Mouse (Mus musculus): Measurements from ENCODE around the gene Kcnn4. TPM values are rescaled to one million over a fixed set of nuclear protein-coding genes. Genes with fewer than 3 reads are reported as not detected.

The Kcnn4 gene
- total RNA-seq, 1 experiment, result 3.2 TPM

- peaks cover 19% of the 10 kb centered on the region; the same call in 1 of the 2 replicates for H3K36me3 ChIP-seq (ENCODE audit: control insufficient read depth, insufficient read depth, low read length, poor library complexity, severe bottlenecking)
- H3K4me3 ChIP-seq (ENCODE audit: insufficient read depth in 1 of 2, low read depth in 1 of 2, low read length in 2 of 2, poor library complexity in 1 of 2, severe bottlenecking in 1 of 2), result no peak overlapping the region
- TF ChIP-seq ZC3H11A (IDR thresholded peaks at IDR 0.05; ENCODE audit: borderline replicate concordance, low read depth, low read length), result no peak
- TF ChIP-seq CHD2 (IDR thresholded peaks at IDR 0.05; ENCODE audit: low read depth, low read length), result no peak
- no peak for TF ChIP-seq ZNF384 (IDR thresholded peaks at IDR 0.05; ENCODE audit: low read depth, low read length)
- no peak for TF ChIP-seq HCFC1 (IDR thresholded peaks at IDR 0.05; ENCODE audit: borderline replicate concordance, insufficient read depth, low read length)
- TF ChIP-seq MAFK (IDR thresholded peaks at IDR 0.05; ENCODE audit: insufficient read depth, low read depth, low read length), result no peak
- in situ Hi-C loops (cut with MboI; ENCODE audit: low sequenced_read_pairs in 2 of 2, unreplicated experiment in 2 of 2), result loop anchor here in 1 of 2 experiments (25.0 kb wide), 1 partner anchor 90 kb away; the partner anchor contains the start of genes AC161166.1 and Zfp428
- H3K4me1 ChIP-seq (ENCODE audit: control insufficient read depth in 2 of 2, insufficient read depth in 2 of 2, low read length in 2 of 2, poor library complexity in 1 of 2), result no peaks in the 10 kb centered on the region
- H3K9me3 ChIP-seq (ENCODE audit: control insufficient read depth, insufficient read depth, low read depth, low read length), result no peaks in the 10 kb centered on the region
- no peak for DNase-seq (ENCODE audit: low read depth, low spot score)
- H3K27ac ChIP-seq (ENCODE audit: insufficient read depth, low read depth, low read length, poor library complexity, severe bottlenecking), result no peak overlapping the region
- H3K9ac ChIP-seq (ENCODE audit: insufficient read depth, low read depth, low read length, poor library complexity, severe bottlenecking), result no peak overlapping the region
Observed at GRCm38 (mm10) chr7:24422251-24422650, 52.2 kb downstream of the Kcnn4 start.

DNA sequence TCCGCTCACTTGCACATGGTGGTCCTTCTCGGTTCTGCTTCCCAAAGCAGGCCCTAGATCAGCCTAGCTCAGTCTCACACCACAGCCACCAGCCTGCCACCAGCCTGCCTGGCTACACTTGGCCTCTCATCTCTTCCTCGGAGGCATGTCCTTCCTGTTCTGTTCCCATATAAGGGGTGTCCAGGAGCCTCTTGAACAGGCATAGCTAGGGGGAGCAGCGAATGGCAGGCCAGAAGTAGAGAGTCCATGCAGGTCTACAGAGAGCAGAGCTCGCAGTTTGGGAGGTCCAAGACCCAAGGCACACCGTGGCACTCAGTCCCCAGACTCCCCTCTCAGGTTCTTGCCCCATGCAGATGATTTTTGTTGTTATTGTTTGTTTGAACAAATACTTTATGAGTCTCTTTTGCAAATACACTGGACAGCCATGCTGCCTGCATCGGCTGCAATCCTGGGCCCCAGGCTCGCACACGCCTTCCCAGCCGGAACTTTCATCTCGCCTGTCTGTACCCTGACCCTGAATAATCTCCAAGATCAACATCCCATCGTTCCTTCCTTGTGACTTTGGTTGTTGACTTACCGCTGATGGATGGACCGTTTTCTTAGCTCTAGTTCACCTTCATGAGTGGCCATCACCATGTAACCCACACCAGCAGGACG is 53.2 kb downstream of the Kcnn4 start:
- in situ Hi-C loops (cut with MboI; ENCODE audit: low sequenced_read_pairs in 2 of 2, unreplicated experiment in 2 of 2), result loop anchor here in 1 of 2 experiments (25.0 kb wide), 1 partner anchor 89 kb away; the partner anchor contains the start of genes AC161166.1 and Zfp428
- no peaks in the 10 kb centered on the region for H3K9me3 ChIP-seq (ENCODE audit: control insufficient read depth, insufficient read depth, low read depth, low read length)

GRCm38 (mm10) chr7:24423956-24424732 is 54.1 kb downstream of the Kcnn4 start:
- no peaks in the 10 kb centered on the region for H3K4me1 ChIP-seq (ENCODE audit: control insufficient read depth in 2 of 2, insufficient read depth in 2 of 2, low read length in 2 of 2, poor library complexity in 1 of 2)
- no peak for TF ChIP-seq HCFC1 (IDR thresholded peaks at IDR 0.05; ENCODE audit: borderline replicate concordance, insufficient read depth, low read length)
- TF ChIP-seq MAFK (IDR thresholded peaks at IDR 0.05; ENCODE audit: insufficient read depth, low read depth, low read length), result no peak
- TF ChIP-seq ZC3H11A (IDR thresholded peaks at IDR 0.05; ENCODE audit: borderline replicate concordance, low read depth, low read length), result no peak
- no peak for TF ChIP-seq CHD2 (IDR thresholded peaks at IDR 0.05; ENCODE audit: low read depth, low read length)
- no peak for TF ChIP-seq ZNF384 (IDR thresholded peaks at IDR 0.05; ENCODE audit: low read depth, low read length)
- H3K4me3 ChIP-seq (ENCODE audit: insufficient read depth in 1 of 2, low read depth in 1 of 2, low read length in 2 of 2, poor library complexity in 1 of 2, severe bottlenecking in 1 of 2), result no peak overlapping the region
- H3K9ac ChIP-seq (ENCODE audit: insufficient read depth, low read depth, low read length, poor library complexity, severe bottlenecking), result no peak overlapping the region
- in situ Hi-C loops (cut with MboI; ENCODE audit: low sequenced_read_pairs in 2 of 2, unreplicated experiment in 2 of 2), result loop anchor here in 1 of 2 experiments (25.0 kb wide), 1 partner anchor 88 kb away; the partner anchor contains the start of genes AC161166.1 and Zfp428
- H3K9me3 ChIP-seq (ENCODE audit: control insufficient read depth, insufficient read depth, low read depth, low read length), result no peaks in the 10 kb centered on the region
- peaks cover 19% of the 10 kb centered on the region; the same call in 1 of the 2 replicates for H3K36me3 ChIP-seq (ENCODE audit: control insufficient read depth, insufficient read depth, low read length, poor library complexity, severe bottlenecking)
- no peak for DNase-seq (ENCODE audit: low read depth, low spot score)
- no peak overlapping the region for H3K27ac ChIP-seq (ENCODE audit: insufficient read depth, low read depth, low read length, poor library complexity, severe bottlenecking)

More for the DNA sequence above, 53.2 kb downstream of the Kcnn4 start:
- Histone ChIP-seq H3K36me3 (ENCODE audit: control insufficient read depth, insufficient read depth, low read length, poor library complexity, severe bottlenecking) (peaks cover 19% of the 10 kb centered on the region; the same call in 1 of the 2 replicates), H3K4me1 (ENCODE audit: control insufficient read depth in 2 of 2, insufficient read depth in 2 of 2, low read length in 2 of 2, poor library complexity in 1 of 2) (no peaks in the 10 kb centered on the region), H3K9ac (ENCODE audit: insufficient read depth, low read depth, low read length, poor library complexity, severe bottlenecking) (no peak overlapping the region), H3K27ac (ENCODE audit: insufficient read depth, low read depth, low read length, poor library complexity, severe bottlenecking) (no peak overlapping the region), H3K4me3 (ENCODE audit: insufficient read depth in 1 of 2, low read depth in 1 of 2, low read length in 2 of 2, poor library complexity in 1 of 2, severe bottlenecking in 1 of 2) (no peak overlapping the region)
- TF ChIP-seq HCFC1 (IDR thresholded peaks at IDR 0.05; ENCODE audit: borderline replicate concordance, insufficient read depth, low read length) (no peak), CHD2 (IDR thresholded peaks at IDR 0.05; ENCODE audit: low read depth, low read length) (no peak), MAFK (IDR thresholded peaks at IDR 0.05; ENCODE audit: insufficient read depth, low read depth, low read length) (no peak), ZC3H11A (IDR thresholded peaks at IDR 0.05; ENCODE audit: borderline replicate concordance, low read depth, low read length) (no peak), ZNF384 (IDR thresholded peaks at IDR 0.05; ENCODE audit: low read depth, low read length) (no peak)
- DNase-seq (ENCODE audit: low read depth, low spot score), result no peak

- H3K4me1 ChIP-seq (ENCODE audit: control insufficient read depth in 2 of 2, insufficient read depth in 2 of 2, low read length in 2 of 2, poor library complexity in 1 of 2), result no peaks in the 10 kb centered on the region
- H3K9me3 ChIP-seq (ENCODE audit: control insufficient read depth, insufficient read depth, low read depth, low read length), result no peaks in the 10 kb centered on the region
- DNase-seq (ENCODE audit: low read depth, low spot score), result no peak
- in situ Hi-C loops (cut with MboI; ENCODE audit: low sequenced_read_pairs in 2 of 2, unreplicated experiment in 2 of 2), result no loop called here
- no peak overlapping the region for H3K9ac ChIP-seq (ENCODE audit: insufficient read depth, low read depth, low read length, poor library complexity, severe bottlenecking)
- TF ChIP-seq HCFC1 (IDR thresholded peaks at IDR 0.05; ENCODE audit: borderline replicate concordance, insufficient read depth, low read length), result no peak
- TF ChIP-seq MAFK (IDR thresholded peaks at IDR 0.05; ENCODE audit: insufficient read depth, low read depth, low read length), result no peak
- no peak for TF ChIP-seq CHD2 (IDR thresholded peaks at IDR 0.05; ENCODE audit: low read depth, low read length)
- TF ChIP-seq ZC3H11A (IDR thresholded peaks at IDR 0.05; ENCODE audit: borderline replicate concordance, low read depth, low read length), result no peak
- no peak for TF ChIP-seq ZNF384 (IDR thresholded peaks at IDR 0.05; ENCODE audit: low read depth, low read length)
- no peak overlapping the region for H3K27ac ChIP-seq (ENCODE audit: insufficient read depth, low read depth, low read length, poor library complexity, severe bottlenecking)
- H3K36me3 ChIP-seq (ENCODE audit: control insufficient read depth, insufficient read depth, low read length, poor library complexity, severe bottlenecking), result peaks cover 11% of the 10 kb centered on the region; the same call in 1 of the 2 replicates
- H3K4me3 ChIP-seq (ENCODE audit: insufficient read depth in 1 of 2, low read depth in 1 of 2, low read length in 2 of 2, poor library complexity in 1 of 2, severe bottlenecking in 1 of 2), result no peak overlapping the region
Observed at GRCm38 (mm10) chr7:24425919-24426318, 55.9 kb downstream of the Kcnn4 start.

Measured in ES-E14 (cell line).